Mouse (Mus musculus) brown adipose tissue, adult 24 weeks (tissue): ENCODE results near the gene Gm379. TPM values are rescaled to one million over a fixed set of nuclear protein-coding genes. Genes with fewer than 3 reads are reported as not detected.

Experiments
- H3K27ac ChIP-seq: fragments of 200-500 bp; replicated peaks from 2 replicates; pipeline ENCODE4 v1.5.1; 2012; ENCODE audit warnings: low read depth, mild to moderate bottlenecking, low read length
- H3K4me1 ChIP-seq: fragments of 200-500 bp; 2 replicates; pipeline ENCODE4 v1.6.1; 2012; ENCODE audit warnings: low read length, mixed read lengths; ENCODE audit not compliant: control insufficient read depth, insufficient read depth, insufficient read length
- H3K4me3 ChIP-seq: fragments of 200-500 bp; 2 replicates; pipeline ENCODE4 v1.5.1; 2012; ENCODE audit warnings: low read depth, mild to moderate bottlenecking, low read length, moderate library complexity; ENCODE audit not compliant: insufficient read depth
- polyA plus RNA-seq: library from polyadenylated mRNA; stranded (reverse); fragments of >200 nt; gene quantifications from 2 replicates; pipeline ENCODE4 v1.2.4, GENCODE M21; 2012; ENCODE audit not compliant: missing spikeins, insufficient read depth, insufficient read length

Gm379 gene
- not detected in 2 replicates for polyA plus RNA-seq

DNA sequence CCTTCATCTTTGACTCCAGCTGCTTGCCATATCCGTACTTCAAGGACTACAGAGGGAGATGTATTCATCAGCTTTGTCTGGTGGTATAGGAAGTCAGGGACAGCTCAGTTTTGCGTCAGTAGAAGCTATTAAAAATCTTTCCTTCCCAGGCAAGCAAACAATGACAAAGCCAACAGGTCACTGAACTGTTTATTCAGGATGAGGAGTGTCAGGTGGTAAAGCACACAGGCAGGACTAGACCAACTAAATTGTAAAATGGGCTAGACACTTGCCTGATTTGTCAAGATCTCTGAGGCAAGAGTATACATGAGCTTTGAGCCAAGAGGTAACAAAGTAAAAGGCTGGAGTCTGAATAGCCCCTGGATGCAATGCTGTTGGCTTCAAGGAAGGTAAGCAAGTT, at the start of gene Gm379:
TSS of gene Gm379 (minus strand) at position 7 of the 400 bp plus-strand sequence.
- no peaks in the 10 kb centered on the region for H3K4me1 ChIP-seq
- H3K27ac ChIP-seq: no peak within 1 kb of the TSS

DNA sequence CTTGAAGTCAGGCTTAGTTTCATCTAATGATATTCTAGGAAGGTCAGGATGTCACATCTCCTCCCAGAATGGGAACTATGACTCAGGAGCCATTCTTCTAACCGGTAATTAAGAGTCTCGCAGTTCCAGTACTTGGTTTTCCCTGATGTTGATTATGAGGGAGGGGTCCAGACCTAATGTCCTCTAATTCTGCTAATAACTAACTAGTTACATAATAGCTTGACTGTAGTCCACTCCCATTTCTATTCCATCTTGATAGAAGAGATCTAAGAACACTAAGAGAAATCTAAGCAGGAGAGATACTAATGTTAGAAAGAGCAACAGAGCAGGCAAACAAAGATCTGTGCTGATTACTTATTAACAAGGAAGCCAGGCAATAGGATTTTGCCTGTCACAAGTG, 39.6 kb upstream of the Gm379 start:
- Histone ChIP-seq H3K27ac (no peak overlapping the region), H3K4me3 (no peak overlapping the region), H3K4me1 (no peaks in the 10 kb centered on the region)

More for the DNA sequence above, at the start of gene Gm379:
- H3K4me3 ChIP-seq: no peak within 1 kb of the TSS

GRCm38 (mm10) chrX:108668868-108669267, 4.2 kb upstream of the Gm379 start:
- Histone ChIP-seq H3K27ac (no peak overlapping the region), H3K4me3 (no peak overlapping the region), H3K4me1 (no peaks in the 10 kb centered on the region)

DNA sequence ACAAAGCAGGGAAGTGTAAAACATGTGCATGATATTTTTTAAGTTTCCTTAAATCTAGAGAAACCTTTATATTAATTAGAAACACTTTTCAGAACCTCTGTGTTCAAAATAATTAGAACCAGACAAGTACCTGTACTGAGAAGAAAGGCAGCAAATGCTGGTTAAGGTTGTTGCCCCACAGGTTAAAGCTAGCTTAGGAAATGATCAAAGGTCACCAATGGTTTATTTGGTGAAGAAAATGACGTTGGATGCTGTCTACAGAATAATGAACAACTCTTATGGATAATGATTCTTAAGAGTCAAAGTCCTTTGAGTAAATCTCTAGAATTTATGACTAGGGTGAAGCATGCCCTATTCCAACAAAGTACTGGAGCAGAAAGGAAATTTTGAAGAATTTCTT, 42.7 kb downstream of the Gm379 start:
- H3K27ac ChIP-seq: no peak overlapping the region
- H3K4me1 ChIP-seq: no peaks in the 10 kb centered on the region
- no peak overlapping the region for H3K4me3 ChIP-seq

DNA sequence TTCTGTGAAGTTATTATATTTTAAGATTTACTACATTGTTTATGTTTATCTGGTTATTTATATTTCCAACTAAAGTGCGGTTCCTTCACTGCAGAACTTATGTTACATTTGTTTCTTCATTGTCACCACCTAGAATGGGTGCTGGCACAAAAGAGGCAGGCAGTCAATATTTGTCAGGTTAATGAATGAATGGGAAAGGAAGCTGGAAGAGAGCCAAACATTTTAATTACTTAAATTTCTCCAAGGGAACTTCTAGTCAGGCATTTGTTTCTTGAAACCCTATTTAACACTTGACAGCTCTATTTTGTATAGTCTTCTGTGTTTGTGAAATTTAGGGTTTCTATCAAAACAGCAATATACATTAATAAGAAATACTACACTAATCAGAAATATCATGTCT, 43.8 kb downstream of the Gm379 start:
- H3K27ac ChIP-seq: no peak overlapping the region
- no peaks in the 10 kb centered on the region for H3K4me1 ChIP-seq
- H3K4me3 ChIP-seq: no peak overlapping the region

Other genes with a start within 250 kb of the Gm379 start
- 1.4 and 1.9 TPM in 2 replicates for gene Brwd3, start 169.5 kb upstream of the Gm379 start, polyA plus RNA-seq